ENCODE assay signal across 8 mouse cellular contexts in the genomic region with DNA sequence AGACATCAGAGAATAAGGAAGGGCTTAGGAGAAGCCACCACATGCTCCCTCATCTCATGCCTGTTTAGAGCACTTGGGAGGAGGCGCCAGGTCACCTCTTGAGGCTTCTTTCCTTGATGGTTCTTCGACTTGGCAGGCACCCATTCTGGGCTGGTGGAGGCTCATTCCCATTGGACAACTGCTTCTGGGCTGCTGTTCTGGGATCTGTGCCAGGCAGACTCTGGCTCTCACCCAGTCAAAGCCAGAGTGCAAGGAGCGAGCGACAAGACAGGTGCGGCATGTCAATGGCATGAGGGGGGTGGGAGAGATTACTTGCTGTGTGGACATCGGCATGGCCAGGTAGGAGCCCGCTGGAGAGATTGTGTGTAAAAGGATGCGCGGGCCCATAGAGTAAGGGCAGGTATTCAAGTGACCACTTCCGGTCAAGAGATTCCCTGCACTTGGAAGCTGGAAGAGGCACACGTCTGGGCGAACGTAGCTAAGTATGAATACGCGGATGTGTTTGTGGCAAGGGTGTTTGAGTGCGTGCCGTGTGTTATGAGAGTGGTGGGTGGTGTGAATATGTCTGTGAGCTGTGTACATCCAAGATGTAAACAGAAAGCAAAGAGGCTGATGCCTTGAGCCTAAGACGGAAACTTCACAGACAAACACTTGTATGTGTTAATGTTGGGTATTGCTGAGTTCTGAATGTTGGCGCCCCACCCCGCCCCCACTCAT. TPM values are rescaled to one million over a fixed set of nuclear protein-coding genes. Genes with fewer than 3 reads are reported as not detected.
DNase-seq lines count a peak whose midpoint lies in the region; ATAC-seq and TF ChIP-seq lines count a peak whose summit lies in the region.

No protein-coding gene starts in this region.

- TF ChIP-seq POLR2A in thymus, adult 2 months (IDR thresholded peaks at IDR 0.05; ENCODE audit: control insufficient read depth, extremely low read depth, insufficient read depth, low read length, poor library complexity): no peak

- 0 out of 2 replicates have a peak, but pooled peaks cover 2% of the 10 kb centered on the region for H3K9me3 ChIP-seq in kidney, embryonic 16.5 days (ENCODE audit: low read length)

- ATAC-seq in kidney, embryonic 16.5 days (ENCODE audit: low FRiP score, low TSS enrichment): no peak
- ATAC-seq in activated CD4-positive, CD25-positive, alpha-beta regulatory T cell, adult 4 months: no peak

- H3K4me1 ChIP-seq in kidney, embryonic 16.5 days (ENCODE audit: insufficient read depth, low read length): no peaks in the 10 kb centered on the region
- H3K4me1 ChIP-seq in thymus, adult 2 months (replicated peaks; ENCODE audit: control insufficient read depth, insufficient read depth, low read length): no peaks in the 10 kb centered on the region

- TF ChIP-seq CTCF in thymus, adult 2 months (IDR thresholded peaks at IDR 0.05; ENCODE audit: borderline replicate concordance, control insufficient read depth, extremely low read depth, insufficient read depth, low read length, poor library complexity): no peak

- no peaks in the 10 kb centered on the region for H3K36me3 ChIP-seq in kidney, embryonic 16.5 days (ENCODE audit: insufficient read depth, low read length)
- no peaks in the 10 kb centered on the region for H3K36me3 ChIP-seq in thymus, adult 2 months (ENCODE audit: control insufficient read depth, insufficient read depth, low read length)

- no peak overlapping the region for H3K4me2 ChIP-seq in kidney, embryonic 16.5 days (replicated peaks; ENCODE audit: low read depth, low read length)

- H3K27me3 ChIP-seq in kidney, embryonic 16.5 days (ENCODE audit: insufficient read depth, low read length): no peaks in the 10 kb centered on the region
- H3K27me3 ChIP-seq in thymus, adult 2 months (ENCODE audit: control insufficient read depth, insufficient read depth, low read length): no peaks in the 10 kb centered on the region

- intact Hi-C loops in heart, postnatal 36 days (cut with DNase I): no loop called here

- no peak overlapping the region for H3K4me3 ChIP-seq in kidney, embryonic 16.5 days (ENCODE audit: low read length)
- H3K4me3 ChIP-seq in thymus, adult 2 months (ENCODE audit: control insufficient read depth, insufficient read depth, low read length): no peak overlapping the region

- 86% methylated on average over 20 of the region's 20 CpGs for WGBS in kidney, embryonic 16.5 days
- 96% methylated on average over 20 of the region's 20 CpGs for WGBS in thymus, adult 2 months

- H3K27ac ChIP-seq in kidney, embryonic 16.5 days (ENCODE audit: low read length): no peak overlapping the region
- no peak overlapping the region for H3K27ac ChIP-seq in thymus, adult 2 months (ENCODE audit: control insufficient read depth, insufficient read depth, low read length)

- peak; percentile 75 for DNase-seq in kidney, adult 18-20 months
- peak; percentile 9 for DNase-seq in NIH3T3 (ENCODE audit: low read depth)
- peak; percentile 36 to 58 for DNase-seq in cerebellum, postnatal 14 days
- DNase-seq in heart, postnatal 36 days: peak; percentile 58 to 60
- peak; percentile 76 to 86 for DNase-seq in right cerebral cortex, postnatal 10 days (ENCODE audit: low spot score in 2 of 2)
- no peak for DNase-seq in thymus, adult 2 months

- H3K9ac ChIP-seq in kidney, embryonic 16.5 days (replicated peaks; ENCODE audit: low read length): no peak overlapping the region

RNA-seq across cellular contexts. Expression of a gene that starts 35.8 kb away (rescaled TPM):
- polyA plus RNA-seq in kidney, embryonic 16.5 days (2015; fragmentation: Nextera tagmentation; extraction: Ambion mirVana): 4.1 and 5.2 TPM in 2 replicates
- 1 to 10 TPM; 2.4 to 2.8 TPM for total RNA-seq in heart, postnatal 36 days (2021)
- 0.93 and 1.5 TPM in 2 replicates for polyA plus RNA-seq in thymus, adult 2 months (2012; rRNA removed)
- not detected for polyA plus RNA-seq in activated CD4-positive, CD25-positive, alpha-beta regulatory T cell, adult 4 months (2017; shearing (Covaris generic))
